Mouse (Mus musculus) MN1 (cell line): ENCODE data around the gene Rasgrp4.

Experiments
- DNase-seq: peaks from one replicate; pipeline ENCODE4 v3.0.0-alpha.2; 2016; ENCODE audit warnings: low spot score

Gene Rasgrp4

DNA sequence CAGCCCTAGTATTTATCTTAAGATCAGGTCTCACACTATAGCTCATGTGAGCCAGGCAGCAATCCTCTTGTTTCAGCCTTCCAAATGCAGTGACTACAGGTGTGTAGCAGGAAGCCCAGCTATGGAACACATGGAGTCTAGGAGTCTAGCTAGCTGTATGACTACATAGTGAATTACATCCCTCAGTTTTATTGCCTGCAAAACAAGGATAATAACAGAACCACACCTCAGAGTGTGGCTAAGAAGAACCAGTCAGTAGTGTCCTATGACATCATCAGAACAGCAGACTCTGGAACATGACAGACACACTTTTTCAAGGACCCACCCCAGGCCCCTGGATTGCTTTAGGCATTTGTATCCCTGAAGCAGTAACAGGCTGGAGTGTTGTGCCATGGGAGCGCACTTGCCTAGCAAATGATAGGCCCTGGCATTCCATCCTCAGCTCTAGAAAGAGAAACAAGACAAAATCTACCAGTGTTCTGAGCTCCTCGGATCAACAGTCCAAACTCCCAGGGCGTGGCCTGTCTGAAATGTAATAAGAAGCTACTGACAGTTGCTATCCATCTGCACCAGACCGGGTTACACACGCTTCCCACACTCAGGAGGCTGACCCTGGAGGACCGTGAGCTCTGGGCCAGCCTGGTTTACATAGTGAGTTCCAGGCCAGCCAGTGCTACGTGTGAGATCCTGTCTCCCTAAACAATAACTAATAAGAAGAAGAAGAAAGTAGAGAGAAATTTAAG, 12.1 kb downstream of the Rasgrp4 start:
- no peak for DNase-seq

DNA sequence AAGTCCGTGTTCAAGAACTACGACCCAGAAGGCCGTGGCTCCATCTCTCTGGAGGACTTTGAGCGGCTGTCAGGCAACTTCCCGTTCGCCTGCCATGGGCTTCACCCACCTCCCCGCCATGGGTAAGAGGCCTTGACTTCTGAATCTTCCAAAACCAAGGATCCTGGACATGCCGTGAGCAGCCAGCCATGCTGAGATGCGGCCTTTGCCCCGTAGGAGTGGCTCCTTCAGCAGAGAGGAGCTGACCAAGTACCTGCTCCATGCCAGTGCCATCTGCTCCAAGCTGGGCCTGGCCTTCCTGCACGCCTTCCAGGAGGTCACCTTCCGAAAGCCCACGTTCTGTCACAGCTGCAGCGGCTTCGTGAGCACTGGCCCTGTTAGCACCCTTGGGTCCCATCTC, 14.1 kb downstream of the Rasgrp4 start:
- DNase-seq = no peak

DNA sequence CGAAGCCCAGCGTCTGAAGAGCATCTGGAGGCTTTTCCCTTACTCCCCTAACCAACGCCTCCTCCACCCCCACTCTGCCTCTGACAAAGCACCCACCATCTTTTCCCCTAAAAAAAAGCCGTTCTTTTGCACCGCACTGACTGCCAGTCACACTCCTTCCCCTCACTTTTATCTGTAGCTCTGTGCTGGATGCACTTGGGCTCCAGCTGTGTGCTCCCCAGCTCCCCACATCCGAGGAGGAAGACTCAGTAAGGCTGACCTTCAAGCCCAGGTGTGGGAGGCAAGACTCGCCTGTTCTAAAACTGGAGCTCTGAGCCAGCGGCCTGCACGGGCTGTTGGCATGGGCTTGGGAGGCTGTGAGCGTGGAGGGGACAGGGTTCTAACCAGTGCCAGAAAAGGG, 16.8 kb downstream of the Rasgrp4 start:
- DNase-seq = no peak

DNA sequence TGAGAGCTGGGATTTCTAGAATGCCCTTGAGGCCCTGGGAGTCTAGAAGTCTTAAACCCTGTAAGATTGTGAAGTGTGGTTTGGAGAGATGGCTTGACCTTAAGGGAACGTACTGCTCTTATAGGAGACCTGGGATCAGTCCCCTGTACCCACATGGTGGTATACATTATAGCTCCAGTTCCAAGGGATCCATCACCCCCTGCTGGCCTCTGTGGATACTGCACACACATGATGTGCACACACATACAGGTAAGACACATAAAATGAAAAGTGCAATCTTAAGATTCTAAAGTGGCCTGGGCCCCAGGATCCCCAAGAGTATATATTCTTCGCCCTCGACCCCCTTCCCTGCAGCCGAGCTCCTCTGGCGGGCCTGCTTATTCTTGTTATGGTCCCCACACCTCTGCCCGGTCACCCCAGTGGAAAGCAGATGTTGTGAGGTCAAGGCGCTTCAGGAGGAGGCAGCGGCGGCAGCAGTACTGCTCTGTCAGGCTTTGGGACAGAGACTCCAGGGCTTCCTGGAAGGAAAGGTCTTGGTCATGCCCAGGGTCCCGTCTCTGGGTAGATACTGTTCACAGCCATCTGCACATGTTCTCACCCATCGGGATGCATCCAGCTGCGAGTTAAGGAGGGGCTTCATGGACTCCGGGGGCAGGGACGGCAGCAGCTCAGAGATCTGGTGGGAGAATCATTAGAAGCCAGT, 19.5 kb downstream of the Rasgrp4 start:
- no peak for DNase-seq

DNA sequence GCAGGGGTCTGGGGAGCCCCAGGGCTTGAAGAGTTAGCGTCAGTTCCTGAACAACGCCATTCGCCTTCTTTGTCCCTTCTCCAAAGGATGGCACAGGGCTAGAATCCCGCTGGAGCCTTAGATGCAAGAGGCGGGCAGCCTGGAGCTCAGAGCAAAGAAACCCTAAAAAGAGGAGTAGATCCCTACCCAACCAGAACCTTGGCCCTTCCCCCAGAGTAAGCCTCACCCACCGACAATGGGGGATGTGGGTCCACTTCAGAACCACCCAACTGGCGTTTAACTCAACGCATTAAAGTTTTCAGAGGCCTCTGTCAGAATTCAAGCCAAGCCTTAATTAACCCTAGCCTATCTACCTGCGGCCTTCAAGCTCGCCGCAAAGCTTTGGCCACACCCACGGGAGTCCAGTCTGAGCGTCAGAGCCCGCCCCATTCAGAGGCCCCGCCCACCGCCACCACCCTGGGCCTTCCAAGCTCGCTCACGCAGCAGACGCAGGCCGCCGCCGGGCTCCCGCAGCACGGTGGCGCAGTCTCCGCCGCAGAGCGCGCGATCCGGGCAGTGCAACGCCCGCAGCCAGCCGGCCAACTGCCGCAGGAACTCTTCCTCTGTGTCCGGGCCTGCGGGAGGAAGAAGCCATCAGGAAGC, 20.7 kb downstream of the Rasgrp4 start:
- peak; percentile 86 for DNase-seq

DNA sequence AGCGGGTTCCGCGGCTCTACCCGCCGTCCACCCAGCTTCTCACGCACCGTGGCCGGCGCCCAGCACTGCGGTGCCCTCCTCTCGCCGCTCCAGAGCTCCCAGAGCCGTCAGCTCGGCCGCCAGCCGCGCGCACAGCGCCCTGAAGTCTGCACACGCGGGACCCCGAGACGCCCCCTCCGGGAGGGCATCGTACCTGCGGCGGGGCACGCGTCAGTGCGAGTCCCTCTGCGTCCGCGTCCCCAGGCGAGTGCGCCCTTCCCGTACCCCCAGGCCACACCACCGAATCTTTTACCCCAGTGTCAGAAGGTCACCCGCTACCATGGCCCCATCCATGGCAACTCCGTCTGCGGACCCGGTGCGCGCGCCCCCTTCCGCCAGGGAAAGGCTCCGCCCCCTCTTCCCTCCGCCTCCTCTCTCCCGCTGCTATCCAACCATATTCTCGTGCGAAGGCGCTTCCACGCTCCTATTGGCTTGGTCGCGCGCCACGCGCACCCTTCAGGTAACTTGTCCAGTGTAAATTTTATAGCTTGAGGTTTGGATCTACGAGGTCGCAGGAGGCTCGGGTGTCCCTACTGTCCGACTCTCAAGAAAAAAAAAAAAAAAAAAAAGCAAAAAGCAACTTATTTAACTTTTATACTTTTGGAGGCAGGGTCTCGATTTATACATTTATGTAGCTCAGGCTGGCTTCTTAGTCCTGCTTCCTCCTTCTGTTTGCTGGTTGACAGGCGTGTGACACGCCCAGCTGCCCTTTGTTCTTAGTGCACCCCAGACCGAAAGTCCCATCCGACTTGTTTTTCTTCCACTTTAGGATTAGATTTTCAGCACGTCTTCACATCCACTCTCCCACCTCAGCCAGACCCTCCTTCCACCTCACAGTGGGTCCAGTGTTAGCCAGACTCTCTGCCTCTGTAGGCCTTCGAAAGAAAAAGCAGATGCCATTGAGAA, 21.5 kb downstream of the Rasgrp4 start, which contains the start of gene Fam98c:
TSS of gene Fam98c (minus strand) at position 397 of the 945 bp plus-strand sequence.
- peak; percentile 84 for DNase-seq

DNA sequence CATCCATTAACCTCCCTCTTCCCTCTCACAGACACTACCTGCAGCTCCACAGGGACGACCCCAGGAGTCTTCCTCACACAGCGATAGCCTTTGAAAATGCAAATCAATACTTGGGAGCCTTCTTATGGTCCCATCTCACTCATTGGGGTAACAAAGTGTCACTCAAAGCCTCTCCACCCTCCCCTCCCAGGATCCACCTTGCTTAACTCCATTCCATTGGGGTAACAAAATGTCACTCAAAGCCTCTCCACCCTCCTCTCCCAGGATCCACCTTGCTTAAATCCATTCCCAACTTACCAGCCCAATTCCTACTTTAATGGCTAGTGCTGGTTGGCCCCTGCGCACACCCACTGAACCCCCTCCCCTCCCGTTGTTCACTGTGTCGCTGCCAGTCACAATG, 23.6 kb downstream of the Rasgrp4 start:
- no peak for DNase-seq

DNA sequence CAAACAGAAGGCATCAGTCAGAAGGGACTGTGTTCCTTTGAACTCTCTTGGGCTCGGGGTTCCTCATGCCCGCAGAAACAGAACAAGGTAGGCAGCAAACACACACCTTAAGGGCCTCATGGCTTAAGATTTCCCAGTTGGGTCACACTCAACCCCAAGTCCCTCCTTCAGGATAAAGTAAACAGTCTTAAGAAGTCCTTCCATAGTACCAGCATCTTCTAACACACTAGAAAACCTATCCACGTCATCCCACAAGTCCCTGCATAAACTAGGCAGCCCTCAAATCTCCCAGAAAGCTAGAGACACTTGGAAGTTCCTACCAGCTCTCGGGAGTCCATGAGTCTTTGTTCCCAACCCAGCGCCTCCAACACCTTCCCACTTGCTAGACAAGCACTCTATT, 27.6 kb downstream of the Rasgrp4 start:
- DNase-seq = no peak

DNA sequence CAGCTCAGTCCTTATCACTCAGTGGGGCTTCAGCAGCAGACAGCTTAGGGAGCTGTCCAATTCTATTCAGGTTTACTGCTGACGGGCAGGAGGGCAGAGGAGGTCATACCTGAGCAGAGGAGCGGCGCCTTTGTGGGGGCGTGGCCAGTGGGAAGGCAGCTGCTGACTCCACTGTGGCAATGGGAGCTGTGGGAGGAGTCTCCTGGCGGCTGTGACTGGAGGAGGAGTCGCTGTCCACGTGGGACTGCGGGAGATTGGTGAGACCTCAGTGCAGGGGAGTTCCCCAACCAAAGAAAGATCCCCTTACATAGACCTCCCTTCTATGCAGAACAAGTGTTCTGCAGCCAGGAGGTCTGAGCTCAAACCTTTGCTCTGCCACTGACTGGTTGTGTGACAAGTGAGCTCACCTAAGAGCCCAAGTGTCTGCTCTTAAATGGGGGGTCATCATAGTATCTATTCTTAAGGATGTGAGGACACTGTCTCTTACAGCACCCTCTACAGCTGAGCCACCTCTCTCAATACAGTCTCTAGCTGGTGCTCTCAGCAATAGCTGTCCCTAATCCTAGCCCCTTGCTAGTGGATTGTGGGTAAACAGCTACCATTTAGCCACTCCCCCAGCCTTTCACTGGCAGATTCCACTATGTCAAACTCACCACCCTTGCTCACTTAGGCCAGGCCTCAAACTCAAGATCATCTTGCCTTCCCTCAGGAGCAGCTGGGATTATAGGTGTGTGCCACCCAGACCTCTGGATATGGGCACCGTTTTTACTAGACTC, 28.3 kb downstream of the Rasgrp4 start:
- DNase-seq = no peak

DNA sequence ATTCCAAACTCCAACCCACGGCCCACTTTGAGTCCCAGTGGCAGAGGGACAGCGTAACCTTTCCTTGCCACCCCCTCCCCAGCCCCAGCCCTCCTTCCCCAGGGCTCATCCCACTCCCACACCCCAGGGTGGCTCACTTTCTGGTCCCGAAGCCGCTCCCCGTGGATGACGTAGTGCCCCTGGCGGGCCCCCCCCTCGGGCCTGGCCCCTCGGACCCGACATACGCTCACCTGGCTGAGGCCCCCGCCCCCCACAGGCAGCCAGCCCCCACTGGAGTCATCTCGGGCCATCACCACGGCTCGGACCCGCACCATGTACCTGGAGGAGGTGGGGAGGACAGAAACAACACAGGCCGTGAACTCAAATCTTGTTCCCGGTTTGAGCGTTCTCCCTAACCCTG, 33.0 kb downstream of the Rasgrp4 start:
- DNase-seq = no peak

DNA sequence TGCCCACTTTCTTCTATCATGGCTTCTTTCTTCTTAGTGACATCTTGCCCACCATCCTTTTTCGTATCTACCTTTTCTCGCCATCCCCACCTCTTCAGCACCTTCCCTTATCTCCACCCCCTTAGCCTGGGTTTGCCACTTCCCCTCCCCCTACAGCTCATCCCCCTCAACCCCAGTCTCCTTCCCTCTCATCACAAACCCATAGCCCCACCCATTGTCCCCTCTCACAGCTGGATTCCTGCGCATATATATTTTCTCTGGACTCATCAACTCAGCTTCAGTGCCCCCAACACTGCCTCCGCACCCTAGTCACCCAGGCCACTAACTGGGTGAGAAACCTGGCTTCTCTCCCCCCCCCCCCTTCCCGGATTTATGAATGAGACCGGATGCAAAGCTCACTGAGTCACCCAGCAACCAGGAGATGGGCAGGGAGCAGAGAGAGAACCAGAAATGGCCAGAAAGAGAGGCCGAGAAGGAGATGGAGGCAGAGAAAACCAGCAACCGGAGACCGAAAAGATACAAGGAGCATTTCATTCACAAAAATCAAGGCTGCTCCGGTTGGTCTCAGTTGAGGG, 33.6 kb downstream of the Rasgrp4 start:
- DNase-seq = peak; percentile 56

DNA sequence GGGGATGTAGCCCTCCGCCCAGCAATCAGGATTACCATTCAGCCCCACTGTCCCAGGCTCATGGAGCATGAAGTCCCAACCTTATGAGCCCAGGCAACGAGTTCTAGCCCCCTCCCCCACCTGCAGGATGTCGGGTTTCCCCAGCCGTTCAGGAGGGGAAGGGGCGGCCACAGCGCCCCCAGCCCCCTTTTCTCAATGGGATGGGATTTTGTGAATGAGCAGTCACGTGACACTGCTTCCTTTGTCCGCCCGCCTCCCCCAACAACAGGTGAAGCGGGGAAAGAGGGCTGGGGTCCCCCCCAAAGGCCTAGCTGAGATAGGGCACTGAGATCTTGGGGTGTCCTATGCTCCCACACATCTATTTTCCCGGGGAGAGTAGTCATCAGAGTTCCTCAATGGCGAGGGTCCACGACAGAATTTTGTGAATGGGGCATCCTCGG, 34.2 kb downstream of the Rasgrp4 start:
- DNase-seq = peak; percentile 42

DNA sequence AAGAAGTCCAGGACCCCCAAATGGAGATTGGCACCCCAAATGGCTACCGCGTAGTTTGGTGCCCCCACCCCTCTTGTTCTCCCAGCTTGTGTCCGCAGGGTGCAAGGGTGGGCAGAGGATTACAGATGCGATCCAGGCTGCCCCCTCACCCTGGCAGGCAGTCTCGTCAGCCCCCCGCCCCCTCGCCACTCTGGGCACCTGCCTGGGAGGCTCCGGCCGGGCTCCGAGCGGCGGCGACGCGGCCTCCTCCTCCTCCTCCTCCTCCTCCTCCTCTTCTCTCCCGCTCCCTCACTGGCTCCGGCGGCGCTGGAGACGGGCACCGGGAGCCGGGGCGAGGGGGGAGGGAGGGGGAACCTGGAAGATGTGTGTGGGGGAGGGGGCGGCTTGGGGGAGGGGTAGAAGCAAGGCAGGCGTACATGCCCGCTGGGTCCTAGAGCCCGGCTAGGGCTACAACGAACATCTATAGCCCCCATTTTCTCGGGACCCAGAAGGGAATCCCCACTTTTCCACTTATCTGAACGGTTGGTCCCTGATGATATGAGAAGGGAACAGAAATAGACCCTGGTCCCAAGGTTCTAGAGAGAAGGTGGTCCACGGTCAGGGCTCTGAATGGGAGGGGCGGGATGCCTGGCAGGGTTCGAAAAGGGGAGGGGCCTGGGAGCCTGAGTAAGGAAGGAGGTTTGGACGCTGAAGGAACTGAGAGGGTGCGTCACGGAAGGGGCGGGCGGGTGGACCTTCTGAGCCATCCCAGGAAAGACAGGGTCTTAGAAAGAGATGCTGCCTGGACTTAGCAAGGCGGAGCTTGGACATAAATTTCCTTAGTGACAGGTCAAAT, 34.8 kb downstream of the Rasgrp4 start:
- DNase-seq = peak; percentile 92

DNA sequence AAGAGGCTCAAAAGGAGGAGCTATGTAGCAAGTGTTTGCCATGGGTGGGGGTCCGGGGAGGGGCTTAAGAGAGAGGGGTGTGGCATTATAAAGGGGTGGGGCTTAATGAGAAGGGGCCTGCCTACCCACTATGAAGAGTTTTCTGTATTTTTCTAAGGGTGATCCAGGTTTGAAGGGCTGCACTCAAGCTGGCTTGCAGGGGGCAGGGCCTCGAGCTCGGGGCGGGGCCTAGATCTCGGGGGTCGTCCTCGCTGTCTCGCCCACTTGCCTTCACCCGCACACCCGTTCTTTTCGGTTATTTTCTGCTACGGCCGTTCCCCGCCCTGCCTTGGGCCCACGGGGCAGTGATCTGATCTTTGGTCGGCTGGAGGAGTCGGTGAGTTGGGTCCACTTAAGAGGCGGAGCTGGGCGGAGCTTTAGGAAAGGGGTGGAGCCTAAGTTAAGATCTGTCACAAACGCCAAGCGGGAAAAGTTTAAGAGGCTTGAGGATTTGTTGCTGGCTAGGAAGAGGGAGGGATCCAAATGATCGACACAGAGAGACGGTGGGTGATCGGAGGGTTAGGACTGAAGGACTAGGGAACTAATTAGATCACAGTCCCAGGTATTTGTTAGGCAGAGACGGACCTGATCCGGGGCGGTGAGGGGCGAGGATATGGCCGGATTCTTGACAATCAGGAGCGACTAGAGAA, 35.6 kb downstream of the Rasgrp4 start, which contains the start of the genes Ggn and Spred3:
TSS of gene Ggn (plus strand) at position 145 of the 689 bp plus-strand sequence.
TSS of gene Spred3 (minus strand) at position 346 of the 689 bp plus-strand sequence.
- peak; percentile 57 for DNase-seq

DNA sequence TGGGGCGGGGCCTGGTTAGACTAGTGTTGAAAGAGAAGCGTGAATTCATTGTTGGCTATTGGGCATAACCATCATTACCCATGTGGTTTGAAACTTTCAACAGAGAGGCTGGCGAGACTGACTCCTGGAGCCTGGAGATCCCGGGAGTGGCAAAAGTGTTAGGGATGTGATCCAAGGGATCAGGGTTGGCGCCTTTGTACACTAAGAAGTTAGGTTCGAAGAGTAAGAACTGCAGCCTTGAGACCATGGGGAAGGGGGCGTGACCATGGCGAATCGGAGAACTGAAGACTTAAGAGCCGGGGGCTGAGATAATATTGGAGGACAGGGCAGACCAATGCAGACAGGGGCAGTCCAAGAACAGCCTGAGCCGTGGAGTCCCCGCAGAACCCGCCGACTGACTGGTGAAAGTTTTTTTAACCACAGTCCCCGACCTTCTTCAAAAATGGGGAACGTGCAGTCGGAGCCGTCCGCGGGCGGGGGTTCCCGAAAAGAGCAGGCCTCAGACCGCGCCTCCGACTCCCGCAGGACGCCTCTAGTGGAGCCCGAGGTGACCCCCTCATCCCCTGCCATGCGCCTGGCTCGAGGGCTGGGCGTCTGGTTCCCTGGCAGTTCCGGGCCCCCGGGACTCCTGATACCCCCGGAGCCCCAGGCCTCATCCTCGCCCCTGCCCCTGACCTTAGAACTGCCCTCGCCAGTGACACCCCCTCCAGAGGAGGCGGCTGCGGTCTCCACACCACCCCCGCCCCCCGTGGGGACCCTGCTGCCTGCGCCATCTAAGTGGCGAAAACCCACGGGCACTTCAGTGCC, 36.3 kb downstream of the Rasgrp4 start:
- peak; percentile 29 for DNase-seq

DNA sequence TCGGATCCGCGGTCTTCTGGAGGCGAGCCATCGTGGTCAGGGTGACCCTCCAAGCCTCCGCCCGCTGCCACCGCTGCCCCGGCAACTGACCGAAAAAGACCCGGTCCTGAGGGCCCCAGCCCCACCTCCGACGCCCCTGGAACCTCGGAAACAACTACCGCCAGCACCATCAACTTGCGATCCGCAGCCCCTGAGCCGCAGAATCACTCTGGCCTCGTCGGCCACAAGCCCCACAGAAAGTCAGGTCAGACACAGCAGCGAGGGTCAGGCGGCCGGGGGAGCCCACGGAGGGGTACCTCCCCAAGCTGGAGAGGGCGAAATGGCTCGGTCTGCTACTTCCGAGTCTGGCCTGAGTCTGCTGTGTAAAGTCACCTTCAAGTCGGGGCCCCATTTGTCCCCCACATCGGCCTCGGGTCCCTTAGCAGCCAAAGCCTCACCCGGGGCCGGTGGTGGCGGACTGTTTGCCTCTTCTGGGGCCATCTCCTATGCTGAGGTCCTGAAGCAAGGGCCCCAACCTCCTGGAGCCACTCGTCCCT, 37.0 kb downstream of the Rasgrp4 start:
- no peak for DNase-seq

DNA sequence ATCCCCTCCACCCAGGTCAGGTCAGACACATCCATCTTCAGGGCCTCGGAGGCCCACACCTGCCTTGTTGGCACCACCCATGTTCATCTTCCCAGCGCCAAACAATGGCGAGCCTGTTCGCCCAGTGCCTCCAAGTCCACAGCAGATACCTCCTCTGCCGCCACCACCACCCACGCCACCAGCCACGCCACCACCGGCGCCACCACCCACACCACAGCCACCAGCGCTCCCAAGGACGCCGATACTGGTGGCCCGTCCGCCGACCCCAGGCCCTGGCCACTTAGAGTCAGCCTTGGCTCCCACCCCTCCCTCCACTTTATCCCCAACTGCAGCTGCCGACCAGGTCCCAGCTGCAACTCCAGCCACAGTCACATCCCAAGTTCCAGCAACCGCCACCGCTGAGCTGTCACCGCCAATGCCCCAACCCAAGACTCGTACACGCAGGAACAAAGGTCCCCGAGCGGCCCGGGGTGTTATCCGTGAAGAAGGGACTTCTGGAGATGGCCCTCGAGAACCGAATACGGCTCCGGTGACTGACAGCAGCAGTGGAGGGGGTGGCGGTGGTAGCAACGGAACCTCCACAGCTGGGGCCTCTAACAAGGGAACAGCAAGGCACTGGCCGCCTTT, 37.9 kb downstream of the Rasgrp4 start:
- no peak for DNase-seq
